Mouse (Mus musculus) bone marrow, adult 2 months (tissue): ENCODE data around the gene Swap70.

Experiments
- CTCF ChIP-seq: fragments of 200-500 bp; IDR thresholded peaks from 2 replicates; pipeline ENCODE4 v1.5.1; 2011; ENCODE audit warnings: low read length, control low read depth; ENCODE audit not compliant: control insufficient read depth, insufficient read depth
- POLR2A ChIP-seq: fragments of 200-500 bp; IDR thresholded peaks from 2 replicates; pipeline ENCODE4 v1.6.1; 2011; ENCODE audit warnings: low read depth, mild to moderate bottlenecking, control low read depth, low read length, borderline replicate concordance; ENCODE audit not compliant: control insufficient read depth

DNA sequence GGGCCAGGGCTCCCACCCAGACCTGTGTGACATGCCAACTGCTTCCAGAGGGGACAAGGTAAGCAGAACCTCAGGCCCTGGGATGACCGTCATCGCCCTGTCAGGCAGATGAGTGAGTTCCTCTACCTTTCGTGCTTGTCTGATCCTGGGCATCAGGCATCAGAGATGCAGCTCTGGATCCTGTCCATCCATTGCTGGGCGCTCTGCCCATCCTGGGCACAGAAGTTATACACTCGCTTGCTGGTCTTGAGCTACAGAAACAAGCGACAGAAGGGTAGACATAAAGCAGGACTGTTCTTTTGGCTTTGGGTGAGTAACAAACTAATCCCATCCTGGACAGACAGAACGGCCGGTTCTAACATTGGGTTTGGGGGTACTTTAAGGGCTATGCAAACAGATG is 87.7 kb downstream of the Swap70 start:
- no peak for TF ChIP-seq POLR2A
- no peak for TF ChIP-seq CTCF
